Mouse (Mus musculus) spleen, adult 2 months (tissue): Measurements from ENCODE around the gene Parp16. TPM values are rescaled to one million over a fixed set of nuclear protein-coding genes. Genes with fewer than 3 reads are reported as not detected.

ENCODE experiments used
- DNase-seq, 2 experiments: peaks; one replicate each; pipeline versions ENCODE4 v3.0.0 to v3.0.0-alpha.2; 2012 to 2021; ENCODE audit warnings: low spot score in 2 of 2, low read depth in 1 of 2
- H3K27ac ChIP-seq: fragments of 200-500 bp; 2 replicates; pipeline ENCODE4 v1.5.1; 2012; ENCODE audit warnings: low read length, inconsistent platforms; ENCODE audit not compliant: insufficient read depth
- H3K27me3 ChIP-seq: fragments of 200-500 bp; 2 replicates; pipeline ENCODE4 v1.6.1; 2012; ENCODE audit warnings: mild to moderate bottlenecking, moderate library complexity, low read length, inconsistent platforms; ENCODE audit not compliant: control insufficient read depth, insufficient read depth
- H3K36me3 ChIP-seq: fragments of 200-500 bp; 2 replicates; pipeline ENCODE4 v1.6.1; 2012; ENCODE audit warnings: mild to moderate bottlenecking, low read length, inconsistent platforms; ENCODE audit not compliant: control insufficient read depth, insufficient read depth
- H3K4me1 ChIP-seq: fragments of 200-500 bp; 2 replicates; pipeline ENCODE4 v1.6.1; 2011; ENCODE audit warnings: inconsistent platforms; ENCODE audit not compliant: control insufficient read depth, insufficient read depth, insufficient read length
- H3K4me3 ChIP-seq: fragments of 200-500 bp; 2 replicates; pipeline ENCODE4 v1.5.1; 2011; ENCODE audit warnings: mild to moderate bottlenecking, inconsistent platforms; ENCODE audit not compliant: insufficient read depth, insufficient read length; ENCODE audit errors: extremely low read depth
- CTCF ChIP-seq: fragments of 200-500 bp; IDR thresholded peaks from 2 replicates; pipeline ENCODE4 v1.5.1; 2011; ENCODE audit warnings: mild to moderate bottlenecking, inconsistent platforms; ENCODE audit not compliant: insufficient read depth, insufficient read length, insufficient replicate concordance; ENCODE audit errors: extremely low read depth
- POLR2A ChIP-seq: fragments of 200-500 bp; IDR thresholded peaks from 2 replicates; pipeline ENCODE4 v1.6.1; 2011; ENCODE audit warnings: low read depth, low read length, inconsistent platforms
- WGBS: fragments of 180-500 bp; shearing (Covaris S2); methylation state at CpG from one replicate; pipeline ENCODE4 v1.1.7; 2018; 5-methylcytosine and 5-hydroxymethylcytosine counted together
- polyA plus RNA-seq: library from polyadenylated mRNA; depleted of rRNA; stranded (reverse); fragments of >200 nt; gene quantifications from 2 replicates; pipeline ENCODE4 v1.2.3, GENCODE M21; 2012

The Parp16 gene
- polyA plus RNA-seq, 1 experiment, result 7.4 TPM

- TF ChIP-seq CTCF (no peak), POLR2A (no peak)
- DNase-seq, result no peak
- no peaks in the 10 kb centered on the region for H3K4me1 ChIP-seq
- H3K36me3 ChIP-seq, result no peaks in the 10 kb centered on the region
- no peaks in the 10 kb centered on the region for H3K27me3 ChIP-seq
- 77% methylated on average over 22 of the region's 22 CpGs for WGBS
- H3K4me3 ChIP-seq, result no peak overlapping the region
- H3K27ac ChIP-seq, result no peak overlapping the region
Observed at GRCm38 (mm10) chr9:65178336-65179213, 16.6 kb upstream of the Parp16 start.

DNA sequence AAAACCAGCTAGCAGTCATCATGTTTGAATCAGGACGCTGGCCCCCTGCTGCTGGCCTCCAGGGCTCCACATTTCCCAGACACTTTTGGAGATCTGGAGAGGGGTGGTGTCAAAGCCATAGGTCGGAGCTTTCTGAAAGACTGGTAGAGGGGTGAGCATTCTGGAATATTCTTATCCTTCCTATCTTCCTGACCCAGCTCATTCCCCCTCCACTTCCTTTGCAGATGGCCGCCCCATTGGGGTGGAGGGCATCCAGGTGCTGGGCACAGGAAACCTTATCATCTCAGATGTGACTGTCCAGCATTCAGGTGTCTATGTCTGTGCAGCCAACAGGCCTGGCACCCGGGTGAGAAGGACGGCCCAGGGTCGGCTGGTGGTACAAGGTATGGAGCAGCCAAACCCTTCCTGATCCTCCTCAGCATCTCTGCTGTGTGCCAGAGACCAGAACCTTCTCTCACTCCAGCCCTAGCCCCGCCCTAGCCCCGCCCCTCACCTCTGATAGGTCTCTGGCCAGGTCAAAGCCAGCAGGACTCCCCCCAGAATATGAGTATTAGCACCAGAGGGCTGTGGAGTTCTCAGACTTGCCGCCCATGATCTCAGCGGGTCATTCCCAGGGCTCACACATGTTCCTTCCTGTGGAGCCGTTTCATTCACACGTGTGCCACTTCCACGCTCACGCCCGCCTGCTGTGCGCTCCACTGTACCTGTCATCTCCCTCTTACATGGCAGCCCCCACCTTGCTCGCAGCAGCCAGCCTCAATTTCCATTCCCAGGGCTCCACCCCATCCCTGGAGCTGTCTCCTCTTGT lies 15.1 kb upstream of the Parp16 start:
- H3K4me3 ChIP-seq, result no peak overlapping the region
- no peak for TF ChIP-seq POLR2A
- TF ChIP-seq CTCF, result no peak
- H3K36me3 ChIP-seq, result no peaks in the 10 kb centered on the region
- no peaks in the 10 kb centered on the region for H3K4me1 ChIP-seq
- 33% methylated on average over 17 of the region's 17 CpGs for WGBS
- H3K27ac ChIP-seq, result no peak overlapping the region
- H3K27me3 ChIP-seq, result no peaks in the 10 kb centered on the region
- no peak for DNase-seq

- peaks cover 10% of the 10 kb centered on the region for H3K4me1 ChIP-seq
- no peaks in the 10 kb centered on the region for H3K36me3 ChIP-seq
- 8% methylated on average over 3 of the region's 3 CpGs for WGBS
- no peaks in the 10 kb centered on the region for H3K27me3 ChIP-seq
- H3K27ac ChIP-seq, result no peak overlapping the region
- no peak overlapping the region for H3K4me3 ChIP-seq
- DNase-seq, result peak; percentile 70 to 76
- TF ChIP-seq CTCF (peak; percentile 90; the same call in 1 of the 2 replicates), POLR2A (no peak)
Observed at GRCm38 (mm10) chr9:65188599-65188998, 6.6 kb upstream of the Parp16 start.

DNA sequence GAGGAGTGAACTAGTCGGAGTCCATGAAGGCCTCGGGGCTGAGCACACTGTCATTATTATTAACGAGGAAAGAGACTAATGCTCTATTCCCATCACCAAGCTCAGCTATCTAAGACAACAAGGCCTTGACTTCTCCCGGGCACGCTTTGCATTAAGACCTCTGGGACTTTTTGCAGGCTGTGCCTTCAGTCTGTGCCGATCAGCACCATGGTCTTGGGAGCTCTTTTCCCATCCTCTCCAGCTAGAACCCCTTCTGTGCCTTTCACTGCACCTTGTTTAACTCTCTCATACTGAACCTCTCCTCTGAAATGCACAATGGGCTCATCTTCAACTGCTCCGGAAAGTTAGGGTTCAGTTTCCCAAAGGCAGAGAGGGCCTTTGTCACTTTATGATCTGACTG lies 4.8 kb upstream of the Parp16 start:
- no peak for TF ChIP-seq CTCF
- no peak for TF ChIP-seq POLR2A
- Histone ChIP-seq H3K4me1 (peaks cover 16% of the 10 kb centered on the region), H3K27ac (no peak overlapping the region), H3K4me3 (no peak overlapping the region), H3K36me3 (no peaks in the 10 kb centered on the region), H3K27me3 (no peaks in the 10 kb centered on the region)
- DNase-seq, result no peak
- 94% methylated on average over 7 of the region's 7 CpGs for WGBS

DNA sequence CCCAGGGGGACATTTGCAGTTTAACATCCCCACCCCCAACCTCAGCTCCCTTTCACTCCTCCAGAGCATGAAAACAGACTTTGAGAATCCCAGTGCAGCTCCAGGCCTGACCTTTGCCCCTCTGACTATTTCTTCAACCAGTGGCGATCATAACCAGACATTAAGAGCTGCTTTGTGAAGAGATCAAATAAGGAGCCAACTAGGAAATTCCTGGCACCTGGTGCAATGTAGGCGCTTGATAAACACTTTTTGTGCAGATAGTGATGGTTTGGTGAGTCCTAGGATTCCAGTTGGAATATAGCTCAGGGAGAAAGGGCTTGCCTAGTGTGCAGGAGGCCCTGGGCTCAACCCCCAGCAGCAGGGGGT lies 3.8 kb upstream of the Parp16 start:
- H3K4me3 ChIP-seq, result no peak overlapping the region
- TF ChIP-seq CTCF (no peak), POLR2A (no peak)
- H3K27me3 ChIP-seq, result no peaks in the 10 kb centered on the region
- 81% methylated on average over 2 of the region's 2 CpGs for WGBS
- H3K36me3 ChIP-seq, result no peaks in the 10 kb centered on the region
- no peak for DNase-seq
- no peak overlapping the region for H3K27ac ChIP-seq
- peaks cover 18% of the 10 kb centered on the region for H3K4me1 ChIP-seq

- Histone ChIP-seq H3K4me1 (peaks cover 15% of the 10 kb centered on the region), H3K36me3 (no peaks in the 10 kb centered on the region), H3K27ac (no peak overlapping the region), H3K4me3 (no peak overlapping the region), H3K27me3 (no peaks in the 10 kb centered on the region)
- 81% methylated on average over 8 of the region's 8 CpGs for WGBS
- TF ChIP-seq CTCF, result no peak
- no peak for TF ChIP-seq POLR2A
- DNase-seq, result no peak
Observed at GRCm38 (mm10) chr9:65191755-65192469, 3.2 kb upstream of the Parp16 start.
